Mouse (Mus musculus): Measurements from ENCODE around the gene Acbd3. TPM values are rescaled to one million over a fixed set of nuclear protein-coding genes. Genes with fewer than 3 reads are reported as not detected.

Acbd3 gene
- polyA plus RNA-seq, 1 experiment from 2014 or later, result 23.1 TPM

DNA sequence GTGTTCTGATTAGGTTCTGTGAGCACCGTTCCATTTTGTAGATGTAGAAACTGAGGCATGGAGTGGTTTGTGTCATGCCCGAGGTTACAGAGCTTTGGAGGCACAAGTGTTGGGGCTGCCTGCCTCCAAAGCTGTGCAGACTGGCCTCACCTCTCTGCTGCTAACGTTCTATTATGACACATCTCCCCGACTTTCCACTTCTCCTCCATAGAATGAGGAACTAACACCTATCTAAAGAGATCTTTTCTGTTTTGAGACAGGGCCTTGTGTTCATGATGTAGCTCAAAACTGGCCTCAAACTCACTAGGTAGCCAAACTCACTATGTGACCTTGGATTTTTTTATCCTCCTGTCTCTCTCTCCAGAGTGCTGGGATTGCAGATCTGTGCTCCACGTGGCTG, 7.1 kb upstream of the Acbd3 start:
- Histone ChIP-seq H3K4me1 (ENCODE audit: control insufficient read depth, insufficient read depth, low read length) (no peaks in the 10 kb centered on the region), H3K27ac (ENCODE audit: low read depth, low read length) (no peak overlapping the region), H3K27me3 (ENCODE audit: control insufficient read depth, insufficient read depth, low read length) (no peaks in the 10 kb centered on the region), H3K4me3 (ENCODE audit: low read depth, low read length) (no peak overlapping the region), H3K9me3 (ENCODE audit: control insufficient read depth, low read length) (no peaks in the 10 kb centered on the region), H3K4me2 (ENCODE audit: low read depth) (no peak overlapping the region), H3K9ac (ENCODE audit: low read length) (no peak overlapping the region), H3K36me3 (ENCODE audit: control insufficient read depth, insufficient read depth, low read length) (no peaks in the 10 kb centered on the region)
- 72% methylated on average over 5 of the region's 5 CpGs for WGBS
- ATAC-seq (ENCODE audit: insufficient read depth, low FRiP score, low TSS enrichment) (no peak), DNase-seq (ENCODE audit: low spot score) (no peak)

DNA sequence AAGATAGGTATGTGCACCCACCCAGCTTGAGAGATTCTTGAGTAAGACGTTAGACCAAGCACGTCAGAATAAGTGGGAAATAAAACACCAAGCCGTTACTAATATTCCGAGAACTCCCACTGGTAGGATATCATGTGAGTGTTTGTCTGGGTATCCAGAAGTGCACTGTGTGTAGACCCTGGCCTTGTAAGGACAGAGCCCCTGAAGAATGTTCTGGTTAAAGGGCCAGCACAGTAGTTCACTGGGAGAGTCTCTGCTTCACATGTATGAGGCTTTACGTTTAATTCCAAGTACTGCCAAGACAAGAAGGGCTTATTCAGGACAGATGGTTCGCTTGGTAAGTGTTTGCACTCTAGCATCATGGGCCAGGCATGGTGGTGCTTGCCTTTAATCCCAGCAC, 6.4 kb upstream of the Acbd3 start:
- Histone ChIP-seq H3K27ac (ENCODE audit: low read depth, low read length) (no peak overlapping the region), H3K4me3 (ENCODE audit: low read depth, low read length) (no peak overlapping the region), H3K9ac (ENCODE audit: low read length) (no peak overlapping the region), H3K9me3 (ENCODE audit: control insufficient read depth, low read length) (no peaks in the 10 kb centered on the region), H3K4me2 (ENCODE audit: low read depth) (no peak overlapping the region), H3K36me3 (ENCODE audit: control insufficient read depth, insufficient read depth, low read length) (no peaks in the 10 kb centered on the region), H3K4me1 (ENCODE audit: control insufficient read depth, insufficient read depth, low read length) (no peaks in the 10 kb centered on the region), H3K27me3 (ENCODE audit: control insufficient read depth, insufficient read depth, low read length) (no peaks in the 10 kb centered on the region)
- ATAC-seq (ENCODE audit: insufficient read depth, low FRiP score, low TSS enrichment) (no peak), DNase-seq (ENCODE audit: low spot score) (no peak)
- WGBS, result 87% methylated on average over 6 of the region's 6 CpGs

DNA sequence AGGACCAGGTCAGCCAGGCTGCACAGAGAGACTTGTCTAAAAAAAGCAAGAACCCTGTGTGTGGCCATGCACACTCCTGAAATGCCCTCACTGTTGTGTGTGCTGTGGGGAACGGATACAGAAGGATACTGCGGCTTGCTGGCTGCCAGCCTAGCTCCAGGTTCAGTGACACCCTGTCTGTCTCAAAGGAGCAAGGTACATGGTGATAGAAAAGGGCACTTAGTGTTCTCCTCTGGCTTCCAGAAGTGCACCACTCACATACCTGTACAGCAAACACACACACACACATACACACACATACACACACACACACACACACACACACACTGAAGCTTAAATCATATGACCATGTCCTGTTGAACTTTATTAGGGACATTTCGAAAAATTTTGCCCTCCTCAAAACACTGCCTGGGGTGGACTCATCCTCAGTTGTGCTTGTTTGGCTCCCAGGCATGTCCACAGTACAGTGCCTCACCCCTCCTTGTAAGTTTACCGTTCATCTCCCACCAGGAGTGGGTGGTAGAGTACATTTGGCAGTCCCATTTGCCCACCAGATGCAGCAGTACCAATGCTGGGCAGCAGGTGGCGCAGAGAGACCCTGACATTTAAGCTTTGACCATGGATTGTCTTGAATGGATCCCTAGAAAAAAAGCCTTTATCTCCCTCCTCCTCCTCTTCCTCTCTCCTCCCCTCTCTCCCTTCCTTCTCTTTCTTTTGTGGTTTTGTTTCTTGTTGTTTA, 5.7 kb upstream of the Acbd3 start:
- no peaks in the 10 kb centered on the region; the same call in 1 of the 2 replicates for H3K4me1 ChIP-seq (ENCODE audit: control insufficient read depth, insufficient read depth, low read length)
- H3K4me2 ChIP-seq (ENCODE audit: low read depth), result no peak overlapping the region
- ATAC-seq (ENCODE audit: insufficient read depth, low FRiP score, low TSS enrichment) (0 out of 2 replicates have a peak, but pooled peaks have one; percentile 23), DNase-seq (ENCODE audit: low spot score) (peak; percentile 87)
- WGBS, result 44% methylated on average over 5 of the region's 5 CpGs
- no peak overlapping the region for H3K27ac ChIP-seq (ENCODE audit: low read depth, low read length)
- no peak overlapping the region for H3K9ac ChIP-seq (ENCODE audit: low read length)
- no peaks in the 10 kb centered on the region for H3K27me3 ChIP-seq (ENCODE audit: control insufficient read depth, insufficient read depth, low read length)
- H3K4me3 ChIP-seq (ENCODE audit: low read depth, low read length), result no peak overlapping the region
- no peaks in the 10 kb centered on the region for H3K36me3 ChIP-seq (ENCODE audit: control insufficient read depth, insufficient read depth, low read length)
- H3K9me3 ChIP-seq (ENCODE audit: control insufficient read depth, low read length), result no peaks in the 10 kb centered on the region

DNA sequence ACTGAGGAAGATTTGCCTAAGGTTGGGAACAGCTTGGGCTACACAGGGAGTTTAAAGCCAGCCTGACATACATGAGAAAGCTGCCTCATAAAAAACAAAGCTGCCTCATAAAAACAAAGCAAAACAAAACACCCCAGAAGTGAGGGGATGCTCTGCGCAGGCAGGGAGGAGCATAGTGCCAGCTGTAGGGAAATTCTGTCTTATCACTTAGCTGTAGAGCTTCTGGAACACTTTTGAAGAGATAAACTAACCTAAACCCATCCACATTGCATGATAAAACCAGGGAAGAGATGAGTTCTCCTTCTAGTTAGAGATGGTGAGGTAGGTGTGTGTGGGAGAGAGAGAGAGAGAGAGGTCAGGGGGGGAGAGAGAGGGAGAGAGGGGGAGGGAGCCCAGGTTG, 3.2 kb upstream of the Acbd3 start:
- H3K4me1 ChIP-seq (ENCODE audit: control insufficient read depth, insufficient read depth, low read length), result peaks cover 10% of the 10 kb centered on the region; the same call in 1 of the 2 replicates
- 62% methylated on average over 1 of the region's 1 CpGs for WGBS
- H3K4me3 ChIP-seq (ENCODE audit: low read depth, low read length), result no peak overlapping the region
- H3K9me3 ChIP-seq (ENCODE audit: control insufficient read depth, low read length), result no peaks in the 10 kb centered on the region
- no peaks in the 10 kb centered on the region for H3K27me3 ChIP-seq (ENCODE audit: control insufficient read depth, insufficient read depth, low read length)
- ATAC-seq (ENCODE audit: insufficient read depth, low FRiP score, low TSS enrichment), result no peak
- no peak overlapping the region for H3K4me2 ChIP-seq (ENCODE audit: low read depth)
- no peak overlapping the region for H3K9ac ChIP-seq (ENCODE audit: low read length)
- H3K27ac ChIP-seq (ENCODE audit: low read depth, low read length), result no peak overlapping the region
- no peak for DNase-seq (ENCODE audit: low spot score)
- H3K36me3 ChIP-seq (ENCODE audit: control insufficient read depth, insufficient read depth, low read length), result no peaks in the 10 kb centered on the region

DNA sequence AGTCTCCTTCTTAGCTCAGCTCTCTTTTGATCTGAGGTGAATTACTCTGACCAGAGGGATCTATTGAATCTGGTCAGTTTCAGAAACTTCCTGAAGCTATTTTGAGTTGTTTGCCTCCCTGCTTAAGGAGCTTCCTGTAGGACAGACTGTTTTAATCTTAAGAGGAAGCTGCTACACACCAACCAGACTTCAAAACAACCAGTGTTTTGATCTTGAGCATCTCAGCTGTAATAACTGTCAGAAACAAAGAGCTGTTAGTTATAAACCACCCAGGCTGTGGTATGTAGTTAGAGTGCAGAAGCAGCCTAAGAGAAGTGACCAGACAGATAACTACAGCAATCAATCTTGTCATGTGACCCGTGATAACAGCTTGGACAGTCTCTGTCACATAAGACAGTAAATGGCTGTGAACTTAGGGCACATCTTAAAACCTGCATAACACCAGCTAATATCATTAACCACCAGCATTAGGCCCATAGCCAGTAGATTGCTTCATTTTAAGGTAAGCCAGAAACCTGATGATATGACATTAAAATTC, 2.1 kb upstream of the Acbd3 start:
- no peaks in the 10 kb centered on the region for H3K27me3 ChIP-seq (ENCODE audit: control insufficient read depth, insufficient read depth, low read length)
- H3K4me2 ChIP-seq (ENCODE audit: low read depth), result no peak overlapping the region
- H3K4me1 ChIP-seq (ENCODE audit: control insufficient read depth, insufficient read depth, low read length), result peaks cover 10% of the 10 kb centered on the region; the same call in 1 of the 2 replicates
- DNase-seq (ENCODE audit: low spot score) (no peak), ATAC-seq (ENCODE audit: insufficient read depth, low FRiP score, low TSS enrichment) (no peak)
- no peaks in the 10 kb centered on the region for H3K36me3 ChIP-seq (ENCODE audit: control insufficient read depth, insufficient read depth, low read length)
- 59% methylated on average over 1 of the region's 1 CpGs for WGBS
- no peaks in the 10 kb centered on the region for H3K9me3 ChIP-seq (ENCODE audit: control insufficient read depth, low read length)
- no peak overlapping the region for H3K4me3 ChIP-seq (ENCODE audit: low read depth, low read length)
- no peak overlapping the region for H3K9ac ChIP-seq (ENCODE audit: low read length)
- H3K27ac ChIP-seq (ENCODE audit: low read depth, low read length), result no peak overlapping the region

DNA sequence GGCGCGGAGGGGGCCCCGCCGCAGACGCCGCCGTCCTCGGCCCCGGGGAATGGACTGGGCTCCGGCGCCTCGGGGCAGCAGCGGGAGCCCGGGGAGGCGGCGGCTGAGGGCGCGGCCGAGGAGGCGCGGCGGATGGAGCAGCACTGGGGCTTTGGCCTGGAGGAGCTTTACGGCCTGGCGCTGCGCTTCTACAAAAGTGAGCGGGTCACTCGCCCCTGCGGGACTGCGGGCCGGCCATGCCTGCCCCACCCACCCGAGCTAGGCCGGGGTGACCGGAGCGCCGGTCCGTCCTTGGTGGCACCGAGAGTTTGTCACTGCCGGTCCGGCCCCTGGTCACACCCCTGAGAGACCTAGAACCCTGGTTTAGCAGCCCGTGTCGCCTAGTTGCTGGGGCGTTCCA, 340 bp downstream of the Acbd3 start:
- Histone ChIP-seq H3K36me3 (ENCODE audit: control insufficient read depth, insufficient read depth, low read length) (no peaks in the 10 kb centered on the region), H3K27ac (ENCODE audit: low read depth, low read length) (peak overlapping the region; percentile 86), H3K27me3 (ENCODE audit: control insufficient read depth, insufficient read depth, low read length) (no peaks in the 10 kb centered on the region), H3K9ac (ENCODE audit: low read length) (peak overlapping the region; percentile 95), H3K4me1 (ENCODE audit: control insufficient read depth, insufficient read depth, low read length) (peaks cover 13% of the 10 kb centered on the region), H3K4me2 (ENCODE audit: low read depth) (peak overlapping the region; percentile 76), H3K9me3 (ENCODE audit: control insufficient read depth, low read length) (no peaks in the 10 kb centered on the region), H3K4me3 (ENCODE audit: low read depth, low read length) (peak overlapping the region; percentile 96)
- WGBS, result under 1% methylated on average over 37 of the region's 42 CpGs
- DNase-seq (ENCODE audit: low spot score), result no peak
- ATAC-seq (ENCODE audit: insufficient read depth, low FRiP score, low TSS enrichment), result peak; percentile 76

DNA sequence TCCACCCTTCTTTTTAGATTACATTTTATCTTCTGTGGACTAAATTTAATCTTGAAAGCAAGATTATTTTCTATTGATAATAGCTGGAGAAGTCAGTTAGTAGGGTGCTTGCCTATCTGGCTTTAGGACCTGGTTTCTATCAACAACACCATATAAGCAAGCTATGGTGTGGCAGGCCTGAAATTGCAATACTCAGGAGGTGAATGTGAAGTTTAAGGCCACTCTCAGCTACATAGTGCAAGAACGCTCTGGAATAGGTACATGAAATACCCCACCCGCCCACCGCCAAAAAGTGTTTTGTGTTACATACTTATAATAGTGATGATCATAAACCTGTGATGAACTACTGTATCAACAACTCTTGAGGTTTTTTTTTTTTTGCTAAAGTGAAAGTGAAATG, 3.4 kb downstream of the Acbd3 start:
- H3K27ac ChIP-seq (ENCODE audit: low read depth, low read length), result no peak overlapping the region
- H3K9me3 ChIP-seq (ENCODE audit: control insufficient read depth, low read length), result no peaks in the 10 kb centered on the region
- peaks cover 13% of the 10 kb centered on the region for H3K4me1 ChIP-seq (ENCODE audit: control insufficient read depth, insufficient read depth, low read length)
- no peak overlapping the region for H3K9ac ChIP-seq (ENCODE audit: low read length)
- no peak for DNase-seq (ENCODE audit: low spot score)
- no peaks in the 10 kb centered on the region for H3K27me3 ChIP-seq (ENCODE audit: control insufficient read depth, insufficient read depth, low read length)
- no peak for ATAC-seq (ENCODE audit: insufficient read depth, low FRiP score, low TSS enrichment)
- H3K4me3 ChIP-seq (ENCODE audit: low read depth, low read length), result no peak overlapping the region
- H3K36me3 ChIP-seq (ENCODE audit: control insufficient read depth, insufficient read depth, low read length), result no peaks in the 10 kb centered on the region; the same call in 1 of the 2 replicates
- 92% methylated on average over 3 of the region's 3 CpGs for WGBS
- no peak overlapping the region for H3K4me2 ChIP-seq (ENCODE audit: low read depth)

DNA sequence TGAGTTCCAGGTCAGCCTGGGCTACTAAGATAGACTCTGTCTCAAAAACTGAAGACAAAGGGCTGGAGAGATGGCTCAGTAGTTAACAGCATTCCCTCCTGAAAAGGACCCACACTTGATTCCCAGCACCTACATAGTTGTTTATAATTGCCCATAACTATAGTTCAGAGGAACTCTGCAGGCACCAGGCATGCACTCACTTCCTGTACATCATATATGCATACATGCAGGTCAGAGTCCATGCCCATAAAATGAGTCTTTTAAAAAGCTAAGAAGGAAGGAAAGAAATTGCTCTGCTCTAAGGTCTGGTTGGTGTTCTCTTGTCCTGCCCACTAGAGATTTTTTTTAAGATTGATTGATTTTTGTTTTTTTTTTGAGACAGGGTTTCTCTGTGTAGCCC, 22.0 kb downstream of the Acbd3 start:
- no peak overlapping the region for H3K4me3 ChIP-seq (ENCODE audit: low read depth, low read length)
- ATAC-seq (ENCODE audit: insufficient read depth, low FRiP score, low TSS enrichment), result no peak
- peaks cover 14% of the 10 kb centered on the region for H3K36me3 ChIP-seq (ENCODE audit: control insufficient read depth, insufficient read depth, low read length)
- DNase-seq (ENCODE audit: low spot score), result no peak
- H3K27me3 ChIP-seq (ENCODE audit: control insufficient read depth, insufficient read depth, low read length), result no peaks in the 10 kb centered on the region
- H3K9ac ChIP-seq (ENCODE audit: low read length), result no peak overlapping the region
- H3K27ac ChIP-seq (ENCODE audit: low read depth, low read length), result no peak overlapping the region
- H3K9me3 ChIP-seq (ENCODE audit: control insufficient read depth, low read length), result no peaks in the 10 kb centered on the region
- no peaks in the 10 kb centered on the region for H3K4me1 ChIP-seq (ENCODE audit: control insufficient read depth, insufficient read depth, low read length)
- no peak overlapping the region for H3K4me2 ChIP-seq (ENCODE audit: low read depth)

DNA sequence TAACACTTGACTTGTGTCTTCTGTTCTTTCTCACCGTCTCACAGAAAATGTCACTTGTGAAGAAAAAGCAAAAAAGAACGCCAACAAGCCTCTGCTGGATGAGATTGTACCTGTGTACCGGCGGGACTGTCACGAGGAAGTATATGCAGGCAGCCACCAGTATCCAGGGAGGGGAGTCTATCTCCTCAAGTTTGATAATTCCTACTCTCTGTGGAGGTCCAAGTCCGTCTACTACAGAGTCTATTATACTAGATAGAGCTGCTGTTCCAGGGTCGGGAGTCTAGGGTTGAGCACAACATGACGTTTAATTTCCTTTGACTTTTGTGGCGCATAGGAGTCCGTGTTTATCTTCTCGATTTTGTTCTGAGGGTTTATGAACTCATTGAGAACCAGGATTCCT, 26.3 kb downstream of the Acbd3 start:
- no peak for ATAC-seq (ENCODE audit: insufficient read depth, low FRiP score, low TSS enrichment)
- Histone ChIP-seq H3K9ac (ENCODE audit: low read length) (no peak overlapping the region), H3K4me3 (ENCODE audit: low read depth, low read length) (no peak overlapping the region), H3K4me1 (ENCODE audit: control insufficient read depth, insufficient read depth, low read length) (no peaks in the 10 kb centered on the region), H3K4me2 (ENCODE audit: low read depth) (no peak overlapping the region), H3K36me3 (ENCODE audit: control insufficient read depth, insufficient read depth, low read length) (peaks cover 5% of the 10 kb centered on the region), H3K27me3 (ENCODE audit: control insufficient read depth, insufficient read depth, low read length) (no peaks in the 10 kb centered on the region), H3K9me3 (ENCODE audit: control insufficient read depth, low read length) (no peaks in the 10 kb centered on the region), H3K27ac (ENCODE audit: low read depth, low read length) (no peak overlapping the region)
- WGBS, result 95% methylated on average over 11 of the region's 11 CpGs
- DNase-seq (ENCODE audit: low spot score), result no peak

Measured in neural tube, embryonic 11.5 days (tissue).